Mouse (Mus musculus) lung, postnatal 4 days (tissue): Measurements from ENCODE around the gene Wbp1l.
"Not testable (repeated sequence)": the region's sequence is repeated elsewhere in the genome, so short reads cannot be mapped to it uniquely, and the experiment has no call there.

Experiments used
- DNase-seq, 2 experiments: peaks; one replicate each; pipeline ENCODE4 v3.0.0; 2021

Gene Wbp1l

DNA sequence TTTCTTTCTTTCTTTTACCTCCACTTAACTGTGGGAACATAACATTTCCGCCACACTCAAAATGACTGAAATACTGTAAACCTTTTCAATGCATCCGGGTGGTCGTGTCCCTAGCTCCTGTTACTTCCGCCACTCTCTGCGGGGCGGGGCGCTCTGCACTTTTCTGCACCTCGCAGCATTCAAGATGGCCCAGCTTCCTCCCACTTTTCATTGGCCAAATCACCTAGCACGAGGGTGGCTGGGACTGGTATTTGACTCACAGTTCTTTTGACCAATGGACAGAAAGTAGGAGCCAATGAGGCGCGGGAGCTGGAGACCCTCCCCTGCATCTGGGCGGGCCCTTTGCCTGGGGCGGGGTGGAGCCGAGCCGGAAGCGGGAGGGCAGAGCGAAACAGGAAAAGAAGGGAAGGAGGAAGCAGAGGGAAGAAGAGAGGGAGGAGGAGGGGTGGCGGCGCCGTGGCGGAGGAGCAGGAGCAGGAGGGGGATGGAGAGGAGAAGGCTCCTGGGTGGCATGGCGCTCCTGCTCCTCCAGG lies at the start of gene Wbp1l:
Gene Wbp1l (plus strand): TSS at position 365 of the 533 bp plus-strand sequence.
- peak; percentile 96 to 99 for DNase-seq

DNA sequence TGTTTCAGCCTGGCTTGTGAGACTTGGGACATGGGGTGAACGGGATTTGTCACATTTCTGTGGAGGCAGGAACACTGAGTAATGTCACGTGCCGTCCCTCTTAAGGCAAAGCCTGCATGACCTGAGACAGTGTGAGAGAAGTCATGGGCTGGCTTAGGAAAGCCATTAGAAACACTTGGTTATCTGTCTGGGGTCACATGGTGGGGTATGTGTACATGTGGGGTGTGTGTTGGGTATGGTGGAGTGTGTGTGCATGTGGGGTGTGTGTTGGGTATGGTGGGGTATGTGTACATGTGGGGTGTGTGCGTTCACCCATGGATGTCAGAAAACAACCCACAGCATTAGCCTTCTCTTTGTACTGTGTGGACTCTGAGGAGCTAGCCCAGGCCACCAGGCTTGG lies 48.5 kb upstream of the Wbp1l start:
- DNase-seq, result no peak

DNA sequence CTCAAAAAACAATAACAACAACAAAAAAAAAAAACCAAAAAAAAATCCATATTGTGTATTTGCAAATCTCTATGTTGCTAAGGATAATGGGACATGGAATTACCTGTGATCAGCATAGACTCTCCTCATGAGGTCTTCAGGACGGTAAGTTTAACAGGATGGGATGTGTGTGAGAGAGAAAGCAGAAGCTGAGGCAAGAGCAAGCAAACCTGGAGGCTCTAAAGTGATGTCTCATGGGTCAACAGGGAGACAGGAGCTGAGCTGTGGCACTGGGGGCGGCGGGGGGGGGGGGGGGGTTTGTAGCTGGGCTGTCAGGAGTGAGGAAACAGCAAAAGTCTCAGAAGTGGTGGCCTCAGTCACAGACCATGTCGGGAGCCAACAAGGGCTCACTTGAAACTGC lies 46.4 kb upstream of the Wbp1l start:
- DNase-seq, result no peak

DNA sequence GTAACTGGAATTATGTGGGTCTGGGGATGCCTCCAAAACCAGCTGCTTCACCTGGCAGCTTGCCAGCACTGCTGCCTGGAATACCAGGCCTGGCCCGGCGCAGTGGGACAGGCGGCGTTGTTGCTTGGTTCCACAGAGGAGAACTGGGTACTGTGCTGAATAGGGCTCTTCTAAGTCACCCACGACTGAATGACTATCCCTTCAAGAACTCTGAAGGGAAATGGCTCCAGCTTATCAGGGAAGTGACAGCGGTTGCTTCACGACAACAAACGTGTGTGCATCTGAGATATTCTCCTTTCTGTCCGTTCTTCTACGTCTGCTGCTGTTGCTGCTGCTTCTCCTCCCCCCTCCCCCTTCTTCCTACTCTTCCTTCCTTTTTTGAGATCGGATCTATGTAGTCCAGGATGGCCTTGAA lies 45.3 kb upstream of the Wbp1l start:
- DNase-seq, result peak; percentile 59 to 82

DNA sequence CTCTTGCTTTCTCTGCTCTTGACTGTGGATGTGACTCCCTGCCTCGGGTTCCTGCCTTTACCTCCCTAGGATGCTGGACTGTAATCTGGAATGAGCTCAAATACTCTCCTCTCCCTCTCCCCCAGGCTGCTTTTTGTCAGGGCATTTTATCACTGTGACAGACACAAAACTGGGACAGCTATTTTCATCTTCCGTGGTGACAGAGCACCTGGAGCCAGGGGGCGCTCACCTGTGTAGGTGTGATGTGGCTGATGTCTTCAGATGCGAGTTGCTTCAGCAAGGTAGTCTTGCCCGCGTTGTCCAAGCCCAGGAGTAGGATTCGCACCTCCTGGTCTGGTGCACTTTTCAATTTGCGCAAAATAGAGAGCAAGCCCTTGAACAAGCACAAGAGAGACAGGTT lies 40.9 kb upstream of the Wbp1l start:
- no peak for DNase-seq

DNA sequence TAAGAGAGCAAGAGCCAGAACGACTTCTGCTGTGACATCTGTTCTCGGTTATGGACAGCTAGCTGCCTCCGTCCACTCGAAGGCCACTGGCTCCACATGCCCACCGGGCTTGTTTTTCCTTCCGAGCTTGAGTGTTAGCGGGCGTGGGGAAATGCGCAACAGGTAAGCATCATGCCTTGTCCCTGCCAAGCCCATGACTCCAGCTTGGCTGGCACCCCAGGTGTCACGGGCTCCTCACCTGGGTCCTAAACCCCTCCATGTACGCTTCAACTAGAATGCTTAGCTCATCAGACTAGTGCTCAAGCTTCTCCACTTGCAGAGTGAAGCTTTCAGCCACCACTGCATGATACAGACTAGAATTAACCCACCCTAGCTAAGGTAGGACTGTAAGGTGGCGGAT lies 40.3 kb upstream of the Wbp1l start:
- peak in 1 of 2 experiments; percentile 66 for DNase-seq

DNA sequence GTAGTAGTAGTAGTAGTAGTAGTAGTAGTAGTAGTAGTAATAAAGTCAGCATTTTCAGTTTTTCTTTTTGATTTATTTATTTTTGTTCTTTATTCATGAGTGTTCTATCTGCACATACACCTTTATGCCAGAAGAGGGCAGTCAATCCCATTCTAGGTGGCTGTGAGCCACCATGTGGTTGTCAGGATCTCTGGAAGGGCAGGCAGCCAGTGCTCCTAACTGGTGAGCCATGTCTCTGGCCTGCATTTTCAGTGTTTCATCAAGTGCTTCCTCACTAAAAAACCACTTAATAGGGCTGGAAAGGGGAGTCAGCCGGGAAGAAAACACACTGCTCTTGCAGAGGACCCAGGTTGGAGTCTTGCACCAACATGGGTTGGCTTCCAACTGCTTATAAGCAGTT lies 36.8 kb upstream of the Wbp1l start:
- peak; percentile 63 to 74 for DNase-seq

DNA sequence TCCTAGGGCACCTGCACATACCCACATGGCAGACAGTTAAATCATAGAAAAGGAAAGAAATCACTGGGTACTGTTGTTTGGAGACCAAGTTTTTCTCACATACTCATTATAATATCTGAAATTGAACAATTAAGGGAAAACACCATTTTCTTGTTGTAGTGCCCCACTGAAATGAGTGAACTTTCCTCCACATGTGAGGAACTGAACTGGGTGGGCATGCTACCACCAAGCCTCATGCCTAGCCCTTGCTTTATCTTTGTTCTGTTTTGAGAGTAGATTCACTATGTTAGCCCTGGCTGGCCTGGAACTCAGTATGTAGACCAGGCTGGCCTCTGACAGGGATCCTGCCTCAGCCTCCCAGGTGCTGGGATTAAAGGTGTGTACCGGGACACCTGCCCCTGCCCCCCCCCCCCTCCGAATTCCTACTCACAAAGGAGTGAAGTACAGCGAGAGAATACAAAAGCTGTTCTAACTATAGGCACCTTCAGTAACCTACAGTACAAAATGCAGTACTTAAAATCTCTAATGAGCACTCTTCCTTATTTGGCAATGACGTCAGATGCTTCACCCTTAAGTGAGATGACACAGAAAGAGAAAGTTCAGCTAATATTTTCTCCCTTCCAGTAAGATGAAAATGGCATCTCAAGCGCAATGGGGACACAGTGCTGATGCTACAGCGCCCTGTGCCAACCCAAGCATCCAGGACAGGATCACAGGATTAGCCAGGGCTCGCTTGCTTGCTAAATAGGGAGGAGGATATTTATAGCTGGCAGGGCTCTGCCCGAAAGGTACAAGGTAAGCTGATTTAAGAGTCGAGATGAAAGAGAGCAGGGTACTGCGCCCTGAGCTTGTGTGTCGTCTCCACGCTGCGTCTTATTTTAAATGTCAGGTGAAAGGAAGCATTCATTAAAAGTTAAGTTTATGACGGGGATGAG lies 36.0 kb upstream of the Wbp1l start:
- no peak for DNase-seq

DNA sequence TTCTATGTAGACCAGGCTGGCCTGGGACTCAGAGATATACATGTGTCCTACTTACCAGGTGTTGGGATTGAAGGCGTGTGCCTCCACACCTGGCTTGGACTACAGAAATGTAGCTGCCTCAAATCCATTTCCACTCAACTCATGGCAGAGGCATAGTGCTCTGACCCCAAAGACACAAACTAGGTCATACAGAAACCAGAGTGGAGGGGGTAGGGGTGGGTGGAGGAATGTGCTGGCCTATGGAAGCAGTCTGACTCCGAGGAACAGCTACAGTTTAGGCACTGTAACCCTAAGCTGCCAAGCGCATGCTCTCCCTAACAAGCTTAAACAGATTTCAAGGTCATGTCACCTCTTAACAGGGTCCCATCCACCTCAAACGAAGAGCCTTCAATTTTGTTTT lies 35.3 kb upstream of the Wbp1l start:
- no peak for DNase-seq

DNA sequence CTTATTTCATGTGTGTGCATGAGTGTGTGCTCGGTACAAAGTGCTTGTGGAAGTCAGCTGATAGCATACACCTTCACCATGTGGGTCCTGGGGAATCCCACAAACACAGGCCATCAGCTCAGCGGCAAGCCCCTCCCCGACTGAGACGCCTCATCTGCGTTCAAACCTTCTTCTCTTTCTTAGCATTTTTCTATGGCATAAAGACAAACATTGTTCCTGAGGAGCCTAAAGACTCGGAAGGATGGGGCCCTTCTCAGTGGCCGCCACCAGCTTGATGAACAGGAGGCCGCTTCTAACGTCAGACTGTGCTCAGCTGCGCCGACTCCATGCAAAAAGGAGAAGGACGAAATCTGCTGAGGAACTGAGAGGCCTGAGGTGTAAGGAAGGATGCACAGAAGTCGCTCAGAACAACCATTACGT lies 34.8 kb upstream of the Wbp1l start:
- no peak for DNase-seq

DNA sequence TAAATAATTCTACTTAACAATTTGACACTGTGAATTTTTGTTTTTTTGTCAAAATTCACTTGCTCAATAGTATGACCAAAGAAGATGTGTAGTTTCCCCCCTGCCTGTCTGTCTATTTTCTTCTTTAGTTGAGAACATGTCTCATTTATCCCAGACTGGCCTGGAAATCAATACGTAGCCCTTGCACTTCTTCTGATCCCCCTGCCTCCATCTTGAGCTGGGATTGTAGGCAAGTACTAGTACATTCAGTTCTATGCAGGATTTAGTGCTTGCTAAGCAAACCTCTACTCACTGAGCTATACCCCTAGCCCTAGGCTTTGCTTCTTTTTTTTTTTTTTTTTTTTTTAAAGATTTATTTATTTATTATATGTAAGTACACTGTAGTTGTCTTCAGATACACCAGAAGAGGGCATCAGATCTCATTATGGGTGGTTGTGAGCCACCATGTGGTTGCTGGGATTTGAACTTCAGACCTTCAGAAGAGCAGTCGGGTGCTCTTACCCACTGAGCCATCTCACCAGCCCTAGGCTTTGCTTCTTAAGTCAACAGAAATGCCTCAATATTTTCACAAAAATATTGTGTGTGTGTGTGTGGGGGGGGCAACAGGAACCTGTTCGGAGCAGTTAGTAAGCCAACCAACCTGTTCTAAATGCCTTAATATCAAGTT lies 27.5 kb upstream of the Wbp1l start:
- DNase-seq, result not testable (repeated sequence)

DNA sequence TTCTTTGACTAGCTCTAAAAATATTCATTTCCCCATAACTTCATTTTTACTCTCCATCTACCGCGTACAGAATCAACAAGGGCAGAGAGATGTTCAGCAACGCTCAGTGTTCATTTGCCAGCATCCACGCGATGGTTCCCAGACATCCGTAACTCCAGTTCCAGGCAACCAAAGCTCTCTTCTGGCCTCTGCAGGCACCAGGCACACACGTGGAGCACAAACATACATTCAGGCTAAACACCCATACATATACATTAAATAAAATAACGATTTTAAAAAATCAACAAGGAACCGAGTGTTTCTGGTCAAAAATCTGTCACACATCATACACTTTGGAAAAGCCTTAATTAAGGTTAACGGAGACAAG lies 27.0 kb upstream of the Wbp1l start:
- no peak for DNase-seq

DNA sequence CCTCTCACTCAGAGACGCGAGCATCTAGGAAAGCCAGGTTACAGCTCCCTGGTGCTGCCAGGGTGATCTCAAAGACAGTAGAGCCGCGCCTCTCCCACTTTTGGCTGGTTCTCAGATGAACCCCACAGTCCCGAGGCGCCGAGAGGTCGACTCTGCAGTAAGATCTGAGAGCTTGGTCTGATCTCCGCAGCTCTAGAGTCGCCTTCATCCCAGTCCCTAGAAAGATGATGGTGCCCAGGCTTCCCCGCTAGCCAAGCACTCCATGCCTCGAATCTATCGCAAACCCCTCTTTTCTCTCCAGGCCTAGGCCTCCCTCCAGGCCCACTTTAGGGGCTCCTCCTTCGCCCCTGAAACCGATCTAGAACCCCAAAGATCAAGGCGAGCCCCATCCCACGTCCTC lies 26.3 kb upstream of the Wbp1l start:
- no peak for DNase-seq

DNA sequence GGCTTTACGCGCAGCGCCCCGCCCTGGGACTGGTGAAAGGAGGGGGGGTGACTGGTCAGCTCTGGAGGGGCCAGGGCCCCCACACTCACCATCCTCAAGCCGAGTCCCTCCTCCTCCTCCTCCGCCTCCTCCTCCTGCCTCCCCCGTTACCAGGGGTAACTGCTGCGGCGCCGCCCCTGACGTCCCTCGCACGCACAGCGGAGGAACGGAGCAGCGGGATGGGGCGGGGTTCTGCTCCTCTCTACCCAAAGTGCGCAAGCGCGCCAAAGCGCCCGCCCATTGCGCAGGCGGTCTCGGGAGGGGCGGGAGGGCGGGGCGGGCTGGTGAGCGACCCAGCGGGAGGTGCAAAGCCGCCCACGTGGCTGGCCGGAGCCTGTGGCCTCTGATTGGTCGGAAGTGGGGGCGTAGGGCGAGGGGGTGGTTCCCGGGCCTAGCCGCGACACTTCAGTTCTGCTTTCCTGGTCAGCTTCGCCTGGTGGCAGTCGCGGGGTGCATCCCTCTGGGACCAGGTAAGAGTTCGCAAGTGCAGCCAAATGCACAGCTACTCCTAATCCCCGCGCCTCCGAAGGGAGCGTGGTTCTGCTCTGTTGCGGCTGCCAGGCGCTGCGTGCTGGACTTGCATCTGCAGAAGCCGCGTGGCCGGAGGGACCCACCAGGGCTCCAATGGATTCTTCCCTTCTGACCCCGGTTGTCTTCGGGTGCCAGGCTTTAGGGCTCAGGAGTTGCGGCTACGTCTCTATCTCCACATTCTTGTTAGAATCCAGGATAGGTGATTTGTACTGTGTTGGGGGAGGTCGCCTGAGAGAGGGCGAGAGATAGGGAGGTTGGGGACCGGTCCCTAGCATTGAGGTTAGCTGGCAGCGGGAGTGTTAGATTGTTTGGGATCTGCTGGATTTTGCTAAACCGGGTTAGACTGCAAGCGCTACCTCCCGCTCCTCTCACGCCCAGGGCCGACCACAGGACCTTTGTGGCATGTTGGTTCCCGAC lies 25.6 kb upstream of the Wbp1l start, which contains the start of the genes Arl3 and Sfxn2:
Gene Arl3 (minus strand): TSS at position 248 of the 987 bp plus-strand sequence.
Gene Sfxn2 (plus strand): TSS at position 415 of the 987 bp plus-strand sequence.
- DNase-seq, result peak; percentile 96 to 98

DNA sequence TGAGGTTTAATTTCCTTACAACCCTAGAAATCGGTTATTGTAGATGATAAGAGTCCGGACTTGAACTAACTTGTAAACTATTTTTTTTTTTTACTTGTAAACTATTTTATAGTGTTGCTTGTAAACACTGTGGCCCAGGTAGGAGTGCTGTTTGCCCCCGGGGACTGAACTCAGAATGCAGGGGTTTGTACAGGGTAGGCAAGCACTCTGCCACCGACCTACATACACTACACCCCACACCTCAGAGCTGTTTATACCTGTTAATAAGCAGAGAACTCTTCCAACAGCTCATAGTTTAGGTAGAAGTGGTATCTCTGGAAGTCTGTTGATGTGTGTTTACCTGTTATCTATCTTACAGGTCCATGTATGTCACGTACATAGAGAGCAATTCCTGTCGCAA lies 24.9 kb upstream of the Wbp1l start:
- no peak for DNase-seq

DNA sequence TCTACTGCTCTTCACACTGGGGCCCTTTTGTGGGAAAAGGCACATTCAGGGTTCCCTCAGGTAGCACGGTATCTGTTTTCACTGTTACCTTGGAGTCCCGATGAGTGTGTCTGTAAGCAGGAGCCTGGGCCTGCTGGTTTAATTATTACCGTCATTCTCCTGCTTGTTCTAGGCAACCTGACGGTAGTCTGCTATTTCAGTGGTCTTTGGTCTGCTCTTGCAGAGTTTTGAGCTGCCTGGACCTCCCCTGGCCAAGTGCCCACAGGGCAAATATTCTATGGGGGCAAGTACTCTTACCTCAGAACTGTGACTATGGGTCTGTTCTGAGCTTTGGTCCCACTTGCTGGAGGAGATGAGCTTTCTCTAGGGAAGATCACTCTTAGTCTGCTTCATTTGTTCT lies 23.7 kb upstream of the Wbp1l start:
- DNase-seq, result no peak

DNA sequence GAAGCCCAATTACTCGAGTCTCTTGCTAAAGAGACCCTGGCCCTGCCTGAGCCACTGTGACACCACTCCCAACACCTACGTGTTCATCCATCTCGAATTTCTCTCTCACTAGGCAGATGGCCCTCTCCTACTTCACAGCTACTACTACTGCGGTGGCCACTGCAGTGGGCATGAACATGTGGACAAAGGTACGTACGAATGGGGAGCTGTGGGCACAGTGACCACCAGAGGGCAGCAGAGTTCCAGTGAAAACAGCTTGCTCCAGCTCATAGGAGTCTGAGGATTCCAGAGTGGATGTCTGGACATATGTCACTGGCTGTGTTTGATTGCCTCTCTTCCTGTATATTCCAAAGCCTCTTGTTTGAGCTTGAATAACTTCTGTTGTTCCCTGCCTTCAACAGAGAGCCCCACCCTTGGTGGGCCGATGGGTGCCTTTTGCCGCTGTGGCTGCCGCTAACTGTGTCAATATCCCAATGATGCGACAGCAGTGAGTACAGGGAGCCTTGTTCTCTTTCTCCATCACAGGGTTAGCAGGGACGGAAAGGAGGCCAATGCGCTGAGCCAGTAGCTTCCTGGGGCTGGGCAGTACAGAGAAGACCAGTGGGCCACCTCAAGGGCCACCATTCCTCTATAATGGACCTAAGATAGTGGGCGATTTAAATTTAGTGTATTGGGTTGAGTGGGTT lies 10.9 kb upstream of the Wbp1l start:
- peak; percentile 78 to 90 for DNase-seq

DNA sequence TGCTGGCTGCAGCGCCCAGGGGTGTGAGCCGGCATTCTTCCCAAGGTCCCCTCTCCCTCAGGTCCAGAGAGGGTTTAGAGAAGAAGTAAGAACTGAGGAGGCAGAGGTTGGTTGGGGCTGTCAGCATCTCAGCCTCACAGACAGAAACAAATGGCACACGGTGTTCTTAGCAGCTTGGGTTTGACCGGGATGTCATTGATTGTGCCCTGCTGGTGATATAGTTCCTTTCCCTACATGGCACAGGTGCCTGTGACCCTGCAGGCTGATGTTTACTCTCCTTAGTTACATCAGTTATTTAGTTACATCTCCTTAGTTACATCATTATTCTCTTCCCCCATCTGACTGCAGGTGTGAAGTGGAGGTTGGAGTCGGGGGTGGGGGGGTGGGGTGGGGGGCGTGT lies 7.3 kb upstream of the Wbp1l start:
- no peak for DNase-seq

DNA sequence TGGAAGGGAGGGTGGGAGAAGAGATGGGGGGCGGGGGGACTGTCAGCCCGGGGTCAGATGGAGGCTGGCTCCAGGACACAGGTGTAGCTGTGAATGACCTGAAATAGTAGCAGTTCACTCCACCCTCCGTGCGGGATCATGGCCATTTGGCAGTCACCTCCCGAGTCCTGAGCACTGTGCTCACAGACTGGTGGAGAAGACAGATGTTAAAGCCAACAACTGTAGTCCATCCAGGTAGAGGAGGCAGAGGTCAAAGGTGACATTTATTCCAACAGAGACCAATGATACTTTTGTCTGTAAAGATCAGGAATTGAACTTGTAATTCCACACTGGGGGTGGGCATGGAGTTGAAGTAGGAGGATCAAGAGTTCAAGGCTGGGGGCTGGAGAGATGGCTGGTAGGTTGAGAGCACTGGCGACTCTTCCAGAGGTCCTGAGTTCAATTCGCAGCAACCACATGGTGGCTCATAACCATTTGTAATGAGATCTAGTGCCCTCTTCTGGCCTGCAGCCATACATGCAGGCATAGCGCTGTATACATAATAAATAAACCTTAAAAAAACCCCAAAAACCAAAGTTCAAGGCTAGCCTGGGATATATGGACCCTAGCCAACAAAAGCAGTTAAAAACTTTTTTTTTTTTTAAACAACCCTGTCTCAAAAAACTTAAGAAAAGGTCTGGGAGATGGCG lies 6.0 kb upstream of the Wbp1l start:
- DNase-seq, result no peak

DNA sequence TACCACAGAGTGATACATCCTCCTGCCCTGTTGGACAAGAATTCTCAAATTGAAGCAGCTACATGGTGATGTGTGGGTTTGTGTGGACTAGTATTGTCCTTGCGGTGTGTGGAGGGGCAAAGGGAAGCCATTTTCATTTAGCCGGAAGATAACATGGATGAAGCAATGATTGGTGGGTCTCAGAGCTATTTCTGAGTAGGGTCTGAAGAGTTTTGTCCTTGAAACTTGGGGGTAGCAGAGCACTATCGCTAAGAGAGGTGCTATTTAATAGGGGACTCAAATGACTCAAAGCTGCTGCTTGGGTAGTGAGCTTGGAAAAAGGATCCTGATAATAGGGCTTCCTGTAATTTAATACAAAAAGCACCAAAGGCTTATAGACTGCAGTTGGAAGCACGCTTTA lies 697 bp upstream of the Wbp1l start:
- no peak for DNase-seq
